In genomic region chr9:32516691-32517090, GRCm38 (mm10) we compare ENCODE assay signal across 9 mouse cellular contexts. TPM values are rescaled to one million over a fixed set of nuclear protein-coding genes. Genes with fewer than 3 reads are reported as not detected.
A peak's percentile ranks its signal among the peaks of the same experiment; 100 is the strongest.
DNase-seq lines count a peak whose midpoint lies in the region; ATAC-seq and TF ChIP-seq lines count a peak whose summit lies in the region.
"Had no signal": no experiment of that assay in that cellular context is flagged by ENCODE, and none has a peak within 500 bp of the region (broad histone marks: within the 10 kb centered on the region; RNA-seq: fewer than 3 reads in every experiment).

No protein-coding gene starts in this region.

- no peak for TF ChIP-seq CTCF in layer of hippocampus, adult 2 months (conservative IDR thresholded peaks at IDR 0.05)
- TF ChIP-seq CTCF in CH12.LX (conservative IDR thresholded peaks at IDR 0.05 in 1 of 2, IDR thresholded peaks at IDR 0.05 in 1 of 2; ENCODE audit: low read depth in 2 of 2, low read length in 2 of 2): no peak

- no peak for DNase-seq in layer of hippocampus, adult 2 months (ENCODE audit: low spot score in 2 of 2)
- no peak for DNase-seq in layer of hippocampus, postnatal 10 days (ENCODE audit: low spot score in 2 of 2)
- no peak for DNase-seq in CH12.LX (ENCODE audit: extremely low read depth)
- DNase-seq in right cerebral cortex, postnatal 36 days (ENCODE audit: low spot score in 2 of 2): no peak
- DNase-seq in gastrocnemius, postnatal 4 days (ENCODE audit: low spot score in 2 of 2): no peak
- no peak for DNase-seq in cerebellum, adult 11 months

- in situ Hi-C loops in CH12.LX (cut with MboI; ENCODE audit: low pct_ligation_motif_present, low pct_unique_long_range_greater_than_20kb, low sequenced_read_pairs): no loop called here

- no peak overlapping the region for H3K4me3 ChIP-seq in layer of hippocampus, adult 2 months
- H3K4me3 ChIP-seq in CH12.LX (replicated peaks in 1 of 3; ENCODE audit: low read depth in 2 of 3, low read length in 2 of 3, poor library complexity in 1 of 3): peak overlapping the region; percentile 32 to 47 (median 37)
- H3K4me3 ChIP-seq in heart, embryonic 14.5 days (ENCODE audit: control insufficient read depth in 1 of 2, insufficient read depth in 1 of 2, low read depth in 1 of 2, low read length in 2 of 2): no peak overlapping the region
- peak overlapping the region; percentile 73 for H3K4me3 ChIP-seq in megakaryocyte, embryonic 14.5 days (replicated peaks)

- dilution Hi-C loops in CH12.LX (cut with MboI; ENCODE audit: extremely low pct_ligation_motif_present, extremely low pct_unique_long_range_greater_than_20kb, low sequenced_read_pairs): no loop called here

- no peaks in the 10 kb centered on the region for H3K9me3 ChIP-seq in CH12.LX (replicated peaks; ENCODE audit: low read length)
- no peaks in the 10 kb centered on the region for H3K9me3 ChIP-seq in heart, embryonic 14.5 days (ENCODE audit: control insufficient read depth, low read length)
- no peaks in the 10 kb centered on the region for H3K9me3 ChIP-seq in megakaryocyte, embryonic 14.5 days

- WGBS in heart, embryonic 14.5 days: 79% methylated on average over 9 of the region's 9 CpGs

- H3K27me3 ChIP-seq in CH12.LX (replicated peaks): no peaks in the 10 kb centered on the region
- H3K27me3 ChIP-seq in heart, embryonic 14.5 days (ENCODE audit: control insufficient read depth, insufficient read depth, low read length): no peaks in the 10 kb centered on the region
- no peaks in the 10 kb centered on the region for H3K27me3 ChIP-seq in megakaryocyte, embryonic 14.5 days (replicated peaks)

- peaks cover 72% of the 10 kb centered on the region for H3K79me2 ChIP-seq in CH12.LX (replicated peaks; ENCODE audit: control insufficient read depth, extremely low read depth, insufficient read depth, poor library complexity, severe bottlenecking)

- ATAC-seq in heart, embryonic 14.5 days (ENCODE audit: insufficient number of reproducible peaks, insufficient read depth, low FRiP score, low read depth): no peak
- ATAC-seq: midbrain, embryonic 16.5 days had no signal

- no peak; the same call in none of the 2 replicates for TF ChIP-seq RAD21 in CH12.LX (IDR thresholded peaks at IDR 0.05; ENCODE audit: low read depth, low read length)

- peaks cover 4 to 56% of the 10 kb centered on the region in 2 experiments for H3K36me3 ChIP-seq in CH12.LX (replicated peaks in 1 of 2; ENCODE audit: control insufficient read depth in 1 of 2, insufficient read depth in 1 of 2, low read length in 1 of 2)
- no peaks in the 10 kb centered on the region for H3K36me3 ChIP-seq in heart, embryonic 14.5 days (ENCODE audit: control insufficient read depth, insufficient read depth, low read length)
- peaks cover 87% of the 10 kb centered on the region for H3K36me3 ChIP-seq in megakaryocyte, embryonic 14.5 days (replicated peaks; ENCODE audit: low read length)

- peak overlapping the region; percentile 72 for H3K9ac ChIP-seq in CH12.LX (ENCODE audit: insufficient read depth, low read depth)
- no peak overlapping the region for H3K9ac ChIP-seq in heart, embryonic 14.5 days (ENCODE audit: low read length)

- peak overlapping the region; percentile 61; the same call in 1 of the 2 replicates for H3K27ac ChIP-seq in layer of hippocampus, adult 2 months
- peak overlapping the region; percentile 82 for H3K27ac ChIP-seq in CH12.LX (ENCODE audit: insufficient read depth, low read depth)
- H3K27ac ChIP-seq in heart, embryonic 14.5 days (replicated peaks in 1 of 2; ENCODE audit: control insufficient read depth in 1 of 2, insufficient read depth in 1 of 2, low read depth in 2 of 2, low read length in 2 of 2): peak overlapping the region; percentile 19 to 55; a peak in 2 of 4 replicates

- H3K4me1 ChIP-seq in CH12.LX (ENCODE audit: control insufficient read depth in 1 of 2, insufficient read depth in 2 of 2): peaks cover 24 to 95% of the 10 kb centered on the region in 2 experiments
- H3K4me1 ChIP-seq in heart, embryonic 14.5 days (ENCODE audit: control insufficient read depth in 2 of 2, insufficient read depth in 2 of 2, low read length in 2 of 2): peaks cover 33 to 42% of the 10 kb centered on the region in 2 experiments
- H3K4me1 ChIP-seq in megakaryocyte, embryonic 14.5 days: peaks cover 97% of the 10 kb centered on the region

- peak overlapping the region; percentile 65 for H3K4me2 ChIP-seq in CH12.LX (ENCODE audit: insufficient read depth, low read depth, poor library complexity, severe bottlenecking)
- no peak overlapping the region for H3K4me2 ChIP-seq in heart, embryonic 14.5 days (ENCODE audit: low read length)

- TF ChIP-seq EP300 in CH12.LX (IDR thresholded peaks at IDR 0.05; ENCODE audit: low read length): peak; percentile 75

- TF ChIP-seq POLR2A in CH12.LX (IDR thresholded peaks at IDR 0.05; ENCODE audit: low read depth, low read length): no peak; the same call in 1 of the 2 replicates

TF ChIP-seq in CH12.LX, 34 proteins besides CTCF, POLR2A, EP300 and RAD21:
- TF ChIP-seq KAT2A (IDR thresholded peaks at IDR 0.05; ENCODE audit: insufficient replicate concordance, low read length) (no peak), MXI1 (IDR thresholded peaks at IDR 0.05; ENCODE audit: low read depth, low read length) (no peak), MAX (IDR thresholded peaks at IDR 0.05; ENCODE audit: low read length) (no peak), MEF2A (IDR thresholded peaks at IDR 0.05; ENCODE audit: borderline replicate concordance, low read depth, low read length) (peak; percentile 37; the same call in 1 of the 2 replicates), MAZ (IDR thresholded peaks at IDR 0.05; ENCODE audit: low read depth, low read length) (no peak), IRF4 (IDR thresholded peaks at IDR 0.05; ENCODE audit: low read depth, low read length) (peak; percentile 49; the same call in 1 of the 2 replicates), CHD2 (IDR thresholded peaks at IDR 0.05; ENCODE audit: low read length) (no peak), ZMIZ1 (IDR thresholded peaks at IDR 0.05; ENCODE audit: low read depth, low read length) (no peak), USF2 (conservative IDR thresholded peaks at IDR 0.05; ENCODE audit: low read depth, low read length) (no peak), POLR2AphosphoS2 (IDR thresholded peaks at IDR 0.05; ENCODE audit: low read depth, low read length) (no peak), ZC3H11A (IDR thresholded peaks at IDR 0.05; ENCODE audit: low read depth, low read length) (no peak), TCF12 (IDR thresholded peaks at IDR 0.05; ENCODE audit: low read depth, low read length) (no peak), JUN (IDR thresholded peaks at IDR 0.05; ENCODE audit: insufficient read depth, low read depth, low read length) (0 out of 2 replicates have a peak, but pooled peaks have one; percentile 10), SMC3 (IDR thresholded peaks at IDR 0.05; ENCODE audit: low read depth, low read length) (no peak), GABPA (IDR thresholded peaks at IDR 0.05; ENCODE audit: insufficient replicate concordance, low read depth, low read length) (no peak), E2F4 (IDR thresholded peaks at IDR 0.05; ENCODE audit: insufficient replicate concordance, low read depth, low read length) (no peak), ZNF384 (IDR thresholded peaks at IDR 0.05; ENCODE audit: low read depth, low read length) (no peak), JUND (conservative IDR thresholded peaks at IDR 0.05; ENCODE audit: low read depth, low read length) (no peak), MYC (IDR thresholded peaks at IDR 0.05; ENCODE audit: low read depth, low read length) (no peak), BHLHE40 (IDR thresholded peaks at IDR 0.05; ENCODE audit: low read depth, low read length) (no peak), MAFK (IDR thresholded peaks at IDR 0.05; ENCODE audit: insufficient replicate concordance, low read length) (no peak), PAX5 (IDR thresholded peaks at IDR 0.05; ENCODE audit: low read length) (no peak), ELF1 (IDR thresholded peaks at IDR 0.05; ENCODE audit: low read depth, low read length) (peak; percentile 70), TBP (conservative IDR thresholded peaks at IDR 0.05; ENCODE audit: low read depth, low read length) (no peak), USF1 (IDR thresholded peaks at IDR 0.05; ENCODE audit: low read depth, low read length) (no peak), UBTF (IDR thresholded peaks at IDR 0.05; ENCODE audit: low read depth, low read length) (no peak), RCOR1 (conservative IDR thresholded peaks at IDR 0.05; ENCODE audit: low read depth, low read length) (no peak), NELFE (IDR thresholded peaks at IDR 0.05; ENCODE audit: low read depth, low read length) (no peak), ZKSCAN1 (IDR thresholded peaks at IDR 0.05; ENCODE audit: borderline replicate concordance, low read depth, low read length) (no peak), CHD1 (IDR thresholded peaks at IDR 0.05; ENCODE audit: low read depth, low read length) (no peak), NRF1 (IDR thresholded peaks at IDR 0.05; ENCODE audit: low read depth, low read length) (no peak), SIN3A (IDR thresholded peaks at IDR 0.05; ENCODE audit: low read length) (no peak; the same call in 1 of the 2 replicates), ETS1 (conservative IDR thresholded peaks at IDR 0.05; ENCODE audit: low read depth, low read length) (peak; percentile 62), HCFC1 (IDR thresholded peaks at IDR 0.05; ENCODE audit: low read depth, low read length) (no peak)
TF ChIP-seq in CH12.LX: peak in this region for 5.

RNA-seq across cellular contexts. Expression of gene Fli1, which starts 26.0 kb away (rescaled TPM):
- 1 to 10 TPM; 4.0 to 4.3 TPM for total RNA-seq in layer of hippocampus, adult 2 months (2021)
- total RNA-seq in layer of hippocampus, postnatal 10 days (2021): 10 to 100 TPM in 1 of 2 experiments, 1 to 10 TPM in 1; 7.7 to 10.2 TPM
- total RNA-seq in CH12.LX (2012; rRNA removed) (20.8 and 23.3 TPM in 2 replicates), CH12.LX (2014; rRNA removed) (29.3 TPM in 2 replicates)
- 20.3 and 20.6 TPM in 2 replicates for polyA plus RNA-seq in CH12.LX (2012; ENCODE audit: insufficient read length, low read depth)
- polyA plus RNA-seq in heart, embryonic 14.5 days (2014; fragmentation: Nextera tagmentation; extraction: Ambion mirVana): 20.6 and 22.4 TPM in 2 replicates
- 20.8 and 61.7 TPM in 2 replicates for polyA plus RNA-seq in megakaryocyte, embryonic 14.5 days (2012; ENCODE audit: insufficient read depth, low replicate concordance)
- total RNA-seq in gastrocnemius, postnatal 4 days (2021): 10 to 100 TPM; 22.3 to 27.9 TPM

Comparison
In these comparisons a context has a peak if more than half of its experiments do, and no peak if none do; other contexts are left out.
1. H3K4me3 ChIP-seq: peak in CH12.LX (3 of 3) and megakaryocyte, embryonic 14.5 days (single experiment); none in layer of hippocampus, adult 2 months (single experiment) and heart, embryonic 14.5 days (0 of 2).
2. Peak in every context shown above with its lines, with median percentiles within 50 percentile points of each other: H3K27ac ChIP-seq.